Mouse (Mus musculus) gastrocnemius, postnatal 4 days (tissue): Measurements from ENCODE around the gene Cblb. TPM values are rescaled to one million over a fixed set of nuclear protein-coding genes. Genes with fewer than 3 reads are reported as not detected.

Experiments used
- DNase-seq, 2 experiments: peaks; one replicate each; pipeline ENCODE4 v3.0.0; 2021 to 2022; ENCODE audit warnings: low spot score in 2 of 2, mixed read lengths in 2 of 2
- total RNA-seq, 2 experiments: library from RNA; stranded (reverse); gene quantifications; 2 replicates each; pipeline ENCODE4 v1.2.3; 2021

The Cblb gene
- total RNA-seq, 2 experiments from 2014 or later: 28.2 to 28.7 TPM

DNA sequence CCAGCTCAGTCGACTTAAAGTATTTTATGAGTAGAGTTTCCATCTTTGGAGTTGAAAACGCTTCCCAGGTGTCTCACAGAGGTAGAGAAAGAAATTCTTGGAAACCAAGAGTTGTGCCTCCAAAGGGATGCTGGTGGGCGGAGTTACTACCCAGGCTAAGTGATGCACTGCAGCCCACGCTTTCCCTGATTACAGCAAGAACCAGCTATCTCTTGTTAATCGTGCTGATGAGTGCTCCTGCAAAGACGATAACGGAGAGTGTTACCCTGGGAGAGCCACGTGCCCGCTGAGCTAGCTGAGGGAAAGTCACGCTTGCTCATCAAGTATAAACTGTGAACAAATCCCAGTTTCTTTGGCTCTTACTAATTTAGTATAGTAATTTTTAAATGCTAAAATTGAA lies 153.3 kb downstream of the Cblb start:
- DNase-seq: no peak

DNA sequence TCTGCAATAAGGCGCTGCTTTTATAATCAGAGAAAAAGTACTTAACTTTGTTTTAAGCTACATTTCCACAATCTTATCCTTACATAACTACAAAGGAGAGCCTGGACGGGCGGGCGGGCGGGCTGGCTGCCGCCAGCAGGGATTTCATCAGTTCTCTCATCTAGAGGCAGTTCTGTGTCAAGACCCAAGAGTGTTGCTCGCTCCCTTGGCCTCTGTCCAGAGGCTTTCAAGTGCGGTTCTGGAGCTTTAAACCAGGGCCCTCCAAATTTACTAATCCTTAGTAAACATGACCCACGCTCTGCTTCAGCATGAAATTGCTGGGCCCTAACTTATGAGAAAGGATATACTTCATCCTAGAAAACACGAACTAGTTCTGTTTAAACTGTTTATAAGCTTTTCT lies 155.7 kb downstream of the Cblb start:
- no peak for DNase-seq

DNA sequence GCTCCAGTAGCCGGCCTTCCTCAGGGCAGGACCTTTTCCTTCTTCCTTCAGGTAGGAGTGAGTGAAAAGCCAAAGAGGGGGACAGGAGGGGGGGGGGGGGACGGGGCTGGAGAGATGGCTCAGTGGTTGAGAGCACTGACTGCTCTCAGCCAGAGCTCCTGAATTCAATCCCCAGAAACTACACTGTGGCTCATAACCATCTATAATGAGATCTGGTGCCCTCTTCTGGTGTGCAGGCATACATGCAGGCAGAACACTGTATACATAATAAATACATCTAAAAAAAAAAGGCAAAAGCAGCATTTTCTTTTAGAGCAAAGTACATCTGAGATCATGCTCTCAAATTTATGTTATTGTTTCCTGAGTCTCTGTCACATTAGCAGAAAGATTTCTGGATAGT lies 158.1 kb downstream of the Cblb start:
- no peak for DNase-seq

- no peak for DNase-seq
These were observed 159.7 kb downstream of the Cblb start for GRCm38 (mm10) chr16:52190714-52191113.

DNA sequence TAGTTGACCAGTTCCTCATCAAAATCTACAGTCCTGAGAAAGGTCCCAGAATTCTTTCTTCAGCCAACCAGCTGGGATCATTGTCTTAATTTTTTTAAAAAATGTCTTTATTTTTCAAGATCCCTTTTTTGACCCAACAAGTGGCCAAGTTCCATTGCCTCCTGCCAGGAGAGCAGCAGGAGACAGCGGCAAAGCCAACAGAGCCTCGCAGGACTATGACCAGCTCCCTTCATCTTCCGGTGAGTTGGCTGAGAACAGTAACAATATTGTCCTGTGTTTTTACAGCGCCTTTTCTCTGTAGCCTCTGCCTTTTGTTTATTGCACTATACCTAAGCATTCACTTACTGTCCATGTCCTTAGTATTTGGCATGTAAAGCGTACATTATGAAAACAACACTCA lies 163.0 kb downstream of the Cblb start:
- DNase-seq: no peak

DNA sequence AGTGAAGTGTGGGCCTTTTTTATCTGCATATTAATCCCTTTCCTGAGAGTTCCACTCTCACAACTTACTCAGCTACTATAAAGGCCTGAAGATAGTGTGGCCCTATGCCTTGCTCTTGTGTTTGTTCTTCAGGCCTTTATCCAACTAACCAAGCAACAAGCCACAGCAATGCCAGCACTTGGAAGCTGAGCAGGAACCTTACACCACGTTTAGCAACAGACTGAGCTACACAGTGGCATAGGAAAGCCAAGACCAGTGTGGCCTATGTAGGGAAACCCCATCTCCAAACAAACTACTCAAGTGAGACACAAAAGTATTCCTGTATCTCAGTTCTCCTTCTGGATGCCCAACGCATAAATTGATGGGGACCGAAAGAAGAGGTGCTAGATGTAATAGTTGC lies 163.8 kb downstream of the Cblb start:
- DNase-seq: no peak

- DNase-seq: no peak
These were observed 169.1 kb downstream of the Cblb start for GRCm38 (mm10) chr16:52200107-52200506.

DNA sequence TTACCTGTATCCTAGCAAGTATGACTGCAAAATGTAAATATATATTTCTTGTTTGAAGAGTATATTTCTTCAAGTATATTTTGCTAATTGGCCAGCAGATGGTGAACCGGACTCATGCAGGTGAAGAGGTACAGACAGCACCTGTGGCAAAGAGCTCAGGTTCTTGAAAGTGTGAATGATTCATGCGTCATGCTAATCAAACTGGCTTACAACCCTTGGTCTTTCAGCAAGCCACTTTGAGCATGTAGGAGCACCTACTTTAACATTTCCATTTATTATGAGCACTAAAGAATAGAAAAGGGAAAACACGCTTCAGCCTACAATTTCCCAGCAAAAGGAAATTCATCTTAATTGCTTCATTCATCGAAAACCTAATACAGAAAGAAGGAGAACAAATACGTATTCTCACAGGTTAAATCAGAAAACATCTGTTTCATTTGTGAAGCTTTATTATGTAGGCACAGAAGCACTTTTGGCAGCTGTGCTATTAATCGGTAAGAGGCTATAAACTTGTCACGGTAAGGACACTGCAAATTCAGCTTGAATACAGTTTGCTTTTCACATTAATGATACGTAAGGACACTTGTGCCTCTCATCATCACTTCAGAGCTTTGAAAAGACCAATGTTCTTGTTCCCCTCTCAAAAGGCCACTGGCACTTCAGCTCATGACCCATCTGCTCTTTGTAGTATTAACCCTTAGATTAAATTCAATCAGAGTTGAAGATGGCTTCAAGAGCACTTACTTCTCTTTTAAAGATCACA lies 180.0 kb downstream of the Cblb start:
- DNase-seq: no peak

GRCm38 (mm10) chr16:52219069-52219468 lies 188.0 kb downstream of the Cblb start:
- no peak for DNase-seq

- DNase-seq: no peak
These were observed 191.9 kb downstream of the Cblb start for GRCm38 (mm10) chr16:52222896-52223295.

- no peak for DNase-seq
These were observed 198.4 kb downstream of the Cblb start for GRCm38 (mm10) chr16:52229446-52229845.

DNA sequence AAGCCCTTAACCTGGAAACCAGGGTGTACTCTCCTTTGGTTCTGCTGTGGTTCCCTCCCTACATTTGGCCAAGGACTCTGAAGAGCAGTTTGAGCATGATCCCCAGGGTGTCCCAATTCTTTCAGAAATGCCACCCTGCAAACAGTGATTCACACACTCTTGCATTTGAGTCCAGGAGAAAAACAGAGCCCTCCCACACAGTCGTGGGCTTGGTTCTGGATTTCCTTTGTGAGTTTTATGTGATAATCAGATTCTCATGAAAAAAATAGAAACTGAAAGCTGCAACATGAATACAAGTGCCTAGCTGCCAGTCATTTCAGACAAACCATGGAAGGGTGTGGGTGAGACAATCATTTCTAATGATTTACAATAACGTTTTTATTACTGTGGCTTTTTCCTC lies 198.9 kb downstream of the Cblb start:
- no peak for DNase-seq

- no peak for DNase-seq
These were observed 211.1 kb downstream of the Cblb start for GRCm38 (mm10) chr16:52242144-52242543.

GRCm38 (mm10) chr16:52243421-52243973 lies 212.5 kb downstream of the Cblb start:
- no peak for DNase-seq

GRCm38 (mm10) chr16:52250196-52250595 lies 219.2 kb downstream of the Cblb start:
- DNase-seq: no peak

DNA sequence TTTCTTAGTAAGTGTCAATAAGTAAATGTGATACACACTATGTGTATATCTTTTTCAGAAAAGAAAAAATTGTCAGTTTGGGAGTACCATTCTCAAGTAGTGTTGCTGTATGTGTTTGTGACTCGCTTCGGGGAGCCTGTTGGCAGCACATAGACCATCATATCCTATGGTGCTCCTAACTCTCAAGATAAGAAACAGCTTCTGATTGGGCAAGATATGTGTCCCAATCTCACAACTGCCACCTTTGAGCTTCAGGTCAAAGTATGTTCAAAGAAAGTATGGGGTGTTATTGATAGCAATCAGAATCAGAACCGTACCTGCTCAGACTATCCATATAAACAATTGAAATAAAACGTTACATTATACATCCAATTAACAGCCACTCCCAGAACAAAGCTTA lies 219.9 kb downstream of the Cblb start:
- DNase-seq: no peak
